Mouse (Mus musculus) limb, embryonic 11.5 days (tissue): ENCODE data around the gene Map3k6. TPM values are rescaled to one million over a fixed set of nuclear protein-coding genes. Genes with fewer than 3 reads are reported as not detected.

Experiments
- ATAC-seq: fragments of 200-750 bp; cut with Nextera tagmentation; 2 replicates; pipeline ENCODE4 v1.8.0; 2017; ENCODE audit warnings: low read depth; ENCODE audit not compliant: insufficient number of reproducible peaks, low FRiP score, low TSS enrichment
- DNase-seq: peaks from one replicate; pipeline ENCODE4 v3.0.0-alpha.2; 2015; ENCODE audit warnings: low spot score
- H3K27ac ChIP-seq: fragments of 300-500 bp; sonication (generic); replicated peaks from 2 replicates; pipeline ENCODE4 v1.5.1; 2014; ENCODE audit warnings: low read depth, mild to moderate bottlenecking, low read length
- H3K27me3 ChIP-seq: fragments of 300-500 bp; sonication (generic); 2 replicates; pipeline ENCODE4 v1.6.1; 2014; ENCODE audit warnings: mild to moderate bottlenecking, low read length, mixed read lengths; ENCODE audit not compliant: control insufficient read depth, insufficient read depth
- H3K36me3 ChIP-seq: fragments of 300-500 bp; sonication (generic); 2 replicates; pipeline ENCODE4 v1.6.1; 2014; ENCODE audit warnings: mild to moderate bottlenecking, low read length, moderate library complexity, mixed read lengths; ENCODE audit not compliant: control insufficient read depth, insufficient read depth
- H3K4me1 ChIP-seq: fragments of 300-500 bp; sonication (generic); 2 replicates; pipeline ENCODE4 v1.6.1; 2014; ENCODE audit warnings: low read length, mixed read lengths; ENCODE audit not compliant: control insufficient read depth, insufficient read depth
- H3K4me2 ChIP-seq: fragments of 300-500 bp; sonication (generic); 2 replicates; pipeline ENCODE4 v1.6.1; 2014; ENCODE audit warnings: low read depth, mild to moderate bottlenecking, moderate library complexity; ENCODE audit not compliant: severe bottlenecking
- H3K4me3 ChIP-seq: fragments of 300-500 bp; sonication (generic); 2 replicates; pipeline ENCODE4 v1.5.1; 2014; ENCODE audit warnings: low read depth, low read length
- H3K9ac ChIP-seq: fragments of 300-500 bp; sonication (generic); 2 replicates; pipeline ENCODE4 v1.6.1; 2014; ENCODE audit warnings: mild to moderate bottlenecking, low read length
- H3K9me3 ChIP-seq: fragments of 300-500 bp; sonication (generic); 2 replicates; pipeline ENCODE4 v1.6.1; 2016; ENCODE audit warnings: low read length; ENCODE audit not compliant: control insufficient read depth
- WGBS: fragments of 180-500 bp; shearing (Covaris S2); extraction: QIAGEN DNeasy Blood & Tissue Kit; methylation state at CpG from one replicate; pipeline ENCODE4 v1.1.7; 2014; 5-methylcytosine and 5-hydroxymethylcytosine counted together
- polyA plus RNA-seq: library from polyadenylated mRNA; unstranded; fragments of >200 nt; fragmentation: Nextera tagmentation; extraction: Ambion mirVana; gene quantifications from 2 replicates; pipeline ENCODE4 v1.2.1, GENCODE M21; 2014

Map3k6 gene
- polyA plus RNA-seq, 1 experiment from 2014 or later = 1.7 TPM

DNA sequence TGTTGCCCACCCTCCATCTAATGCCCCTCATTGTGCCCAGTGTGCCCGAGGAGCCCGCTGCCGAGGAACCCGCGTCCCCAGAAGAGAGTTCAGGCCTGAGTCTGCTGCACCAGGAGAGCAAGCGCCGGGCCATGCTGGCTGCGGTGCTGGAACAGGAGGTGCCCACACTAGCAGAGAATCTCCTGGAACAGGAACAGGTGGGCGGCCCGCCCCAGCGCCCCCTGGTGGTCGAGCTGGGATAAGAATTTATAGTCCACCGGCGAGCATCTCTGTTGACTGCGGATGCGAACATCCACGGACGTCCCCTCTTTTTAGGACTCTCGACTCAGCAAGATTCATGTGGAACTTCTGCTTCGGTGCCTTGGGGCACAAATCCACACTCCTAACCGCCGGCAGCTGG is 10.0 kb downstream of the Map3k6 start:
- WGBS = 2% methylated on average over 22 of the region's 22 CpGs
- Histone ChIP-seq H3K27me3 (peaks cover 48% of the 10 kb centered on the region), H3K4me2 (peak overlapping the region; percentile 51), H3K36me3 (no peaks in the 10 kb centered on the region; the same call in 1 of the 2 replicates), H3K27ac (no peak overlapping the region), H3K9ac (peak overlapping the region; percentile 40; the same call in 1 of the 2 replicates), H3K4me3 (peak overlapping the region; percentile 35), H3K4me1 (peaks cover 8% of the 10 kb centered on the region), H3K9me3 (no peaks in the 10 kb centered on the region)
- no peak for ATAC-seq
- DNase-seq = peak; percentile 92

DNA sequence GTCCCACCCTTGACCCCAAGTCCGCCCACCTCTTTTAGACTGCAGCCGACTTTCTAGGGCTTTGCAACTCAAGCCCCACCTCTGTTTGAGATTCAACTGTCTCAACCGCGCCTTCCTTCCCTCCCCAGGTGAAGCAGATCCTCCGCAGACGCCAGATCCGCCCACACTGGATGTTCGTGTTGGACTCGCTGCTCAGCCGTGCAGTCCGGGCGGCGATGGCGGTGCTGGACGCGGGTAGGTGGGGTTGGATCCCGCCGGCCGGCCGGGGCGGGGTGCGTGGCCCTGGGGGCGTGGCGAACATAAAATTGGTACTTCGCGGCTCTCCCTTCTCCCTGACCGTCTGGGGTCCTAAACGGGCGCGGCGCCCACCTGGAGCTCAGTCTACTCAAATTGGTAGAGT is 10.6 kb downstream of the Map3k6 start:
- WGBS = 1% methylated on average over 31 of the region's 31 CpGs

DNA sequence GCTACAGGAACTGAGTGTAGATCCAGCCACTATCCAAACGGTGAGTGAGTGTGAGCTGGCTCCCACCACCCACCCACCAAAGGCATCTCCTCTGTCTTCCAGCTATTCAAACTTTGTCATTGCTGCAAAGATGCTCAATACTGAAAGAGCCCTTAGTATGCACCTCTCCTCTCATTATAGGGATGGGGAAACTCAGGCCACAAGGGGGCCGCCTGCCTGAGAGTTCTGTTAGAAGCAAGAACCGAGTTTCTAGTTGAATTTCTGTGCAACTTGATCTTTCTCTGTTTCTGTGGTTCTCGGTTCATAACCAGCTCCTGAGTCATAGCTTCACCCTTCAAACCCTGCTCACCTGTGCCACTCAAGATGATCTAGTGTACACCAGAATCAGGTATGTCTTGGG is 11.5 kb downstream of the Map3k6 start:
- peaks cover 47% of the 10 kb centered on the region for H3K27me3 ChIP-seq
- ATAC-seq (no peak), DNase-seq (peak; percentile 45)
- H3K9me3 ChIP-seq = no peaks in the 10 kb centered on the region
- H3K4me3 ChIP-seq = no peak overlapping the region
- 28% methylated on average over 4 of the region's 4 CpGs for WGBS
- no peak overlapping the region for H3K4me2 ChIP-seq
- no peaks in the 10 kb centered on the region; the same call in 1 of the 2 replicates for H3K36me3 ChIP-seq
- peaks cover 5% of the 10 kb centered on the region for H3K4me1 ChIP-seq
- no peak overlapping the region for H3K27ac ChIP-seq
- H3K9ac ChIP-seq = no peak overlapping the region

More for the DNA sequence above, 10.6 kb downstream of the Map3k6 start:
- H3K4me3 ChIP-seq = peak overlapping the region; percentile 35
- peak overlapping the region; percentile 40 for H3K9ac ChIP-seq
- peaks cover 51% of the 10 kb centered on the region for H3K27me3 ChIP-seq
- no peaks in the 10 kb centered on the region; the same call in 1 of the 2 replicates for H3K36me3 ChIP-seq
- DNase-seq (peak; percentile 61), ATAC-seq (no peak)
- no peak overlapping the region for H3K27ac ChIP-seq
- peak overlapping the region; percentile 51 for H3K4me2 ChIP-seq
- peaks cover 8% of the 10 kb centered on the region for H3K4me1 ChIP-seq
- H3K9me3 ChIP-seq = no peaks in the 10 kb centered on the region

DNA sequence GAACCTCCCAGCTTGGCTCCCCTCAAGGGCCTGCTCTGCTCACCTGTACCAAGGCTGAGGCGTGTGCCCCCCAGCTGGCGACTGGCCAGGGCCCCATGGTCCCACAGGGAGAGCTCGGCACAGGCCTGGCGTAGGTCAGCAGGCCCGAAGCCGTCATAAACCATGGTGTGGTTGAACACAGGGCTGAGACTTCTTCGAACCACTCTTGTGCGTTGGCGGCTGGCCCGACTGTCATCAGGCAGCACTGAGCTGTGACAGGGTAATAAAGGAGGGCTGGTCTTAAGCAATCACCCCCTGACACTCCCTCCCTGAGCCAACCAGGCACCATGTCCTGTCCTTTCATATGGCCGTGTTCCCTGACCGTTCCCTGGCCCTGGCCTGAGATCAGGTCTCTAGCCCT is 12.8 kb downstream of the Map3k6 start:
- ATAC-seq = no peak
- 57% methylated on average over 12 of the region's 12 CpGs for WGBS

DNA sequence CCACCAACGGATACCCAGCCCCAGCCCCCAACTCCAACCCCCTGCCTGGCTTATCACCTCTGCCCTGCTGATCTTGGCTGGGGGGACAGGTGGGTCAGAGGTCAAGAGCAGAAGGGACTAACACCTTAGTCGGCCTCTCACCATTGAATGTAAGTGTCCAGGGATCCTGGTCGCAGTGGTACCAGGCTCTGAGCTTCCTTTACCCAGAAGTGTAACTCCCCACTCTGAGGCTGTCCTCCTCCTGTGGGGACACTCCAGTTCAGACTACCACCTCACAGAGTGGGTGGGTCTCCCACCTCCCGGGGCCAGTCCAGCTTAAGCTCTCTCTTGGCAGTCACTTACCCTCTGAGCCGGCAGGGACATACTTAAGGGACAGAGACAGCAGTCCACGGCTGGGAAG is 14.8 kb downstream of the Map3k6 start:
- Histone ChIP-seq H3K36me3 (no peaks in the 10 kb centered on the region; the same call in 1 of the 2 replicates), H3K27me3 (peaks cover 30% of the 10 kb centered on the region), H3K4me3 (no peak overlapping the region), H3K4me1 (0 out of 2 replicates have a peak, but pooled peaks cover 2% of the 10 kb centered on the region), H3K27ac (no peak overlapping the region), H3K9ac (no peak overlapping the region), H3K4me2 (no peak overlapping the region), H3K9me3 (no peaks in the 10 kb centered on the region)
- ATAC-seq (no peak), DNase-seq (no peak)
- WGBS = 65% methylated on average over 6 of the region's 6 CpGs

More for the DNA sequence above, 12.8 kb downstream of the Map3k6 start:
- H3K36me3 ChIP-seq = no peaks in the 10 kb centered on the region; the same call in 1 of the 2 replicates
- no peak overlapping the region for H3K4me2 ChIP-seq
- no peak overlapping the region for H3K4me3 ChIP-seq
- 0 out of 2 replicates have a peak, but pooled peaks cover 2% of the 10 kb centered on the region for H3K4me1 ChIP-seq
- peaks cover 41% of the 10 kb centered on the region for H3K27me3 ChIP-seq
- H3K9ac ChIP-seq = no peak overlapping the region
- DNase-seq = no peak
- no peak overlapping the region for H3K27ac ChIP-seq
- H3K9me3 ChIP-seq = no peaks in the 10 kb centered on the region

DNA sequence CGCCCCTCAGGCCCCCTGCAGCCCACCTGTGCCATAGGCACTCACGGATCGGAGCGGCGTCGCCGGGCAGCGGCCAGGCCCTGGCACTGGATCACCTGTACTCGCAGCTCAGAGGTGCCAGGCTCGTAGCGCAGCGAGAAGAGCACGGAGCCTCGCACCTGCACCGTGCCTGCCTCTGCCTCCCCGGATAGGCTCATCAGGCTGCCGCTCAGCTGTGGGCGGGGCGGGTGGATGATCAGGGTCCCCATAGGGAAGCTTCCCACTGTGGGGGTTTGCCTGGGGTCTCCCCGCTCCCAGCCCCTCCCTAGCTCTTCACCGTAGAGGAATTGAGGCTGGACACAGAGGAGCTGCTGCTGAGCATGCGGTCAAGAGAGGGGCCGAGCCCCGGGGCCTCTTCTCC is 16.2 kb downstream of the Map3k6 start:
- Histone ChIP-seq H3K9me3 (no peaks in the 10 kb centered on the region), H3K27me3 (peaks cover 18% of the 10 kb centered on the region), H3K36me3 (no peaks in the 10 kb centered on the region), H3K4me1 (peaks cover 3% of the 10 kb centered on the region; the same call in 1 of the 2 replicates), H3K9ac (no peak overlapping the region), H3K4me3 (no peak overlapping the region), H3K27ac (no peak overlapping the region), H3K4me2 (no peak overlapping the region)
- 13% methylated on average over 24 of the region's 24 CpGs for WGBS
- DNase-seq (no peak), ATAC-seq (no peak)

DNA sequence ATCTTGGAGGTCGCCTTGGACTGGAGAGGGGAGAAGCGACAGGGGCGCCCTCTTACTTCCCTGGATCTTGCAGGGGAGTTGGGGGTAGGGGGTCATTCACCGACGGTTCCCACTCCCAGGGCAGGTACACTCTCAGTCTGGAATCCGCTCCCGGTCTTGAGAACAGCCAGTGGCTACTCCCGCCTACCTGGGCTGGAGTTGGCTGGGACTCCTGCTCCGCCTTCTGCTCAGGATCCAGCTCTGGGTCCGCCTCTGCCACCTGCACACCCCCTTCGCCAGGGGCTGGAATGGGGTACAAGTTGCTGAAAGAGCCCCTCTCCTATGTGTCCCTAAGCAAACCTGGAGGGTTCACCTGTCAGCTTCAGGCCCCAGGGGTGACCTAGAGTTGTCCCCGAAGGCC is 16.6 kb downstream of the Map3k6 start:
- no peak overlapping the region for H3K9ac ChIP-seq
- H3K36me3 ChIP-seq = no peaks in the 10 kb centered on the region
- no peaks in the 10 kb centered on the region for H3K9me3 ChIP-seq
- 23% methylated on average over 11 of the region's 12 CpGs for WGBS
- ATAC-seq (no peak), DNase-seq (no peak)
- peaks cover 6% of the 10 kb centered on the region; the same call in 1 of the 2 replicates for H3K4me1 ChIP-seq
- no peak overlapping the region for H3K4me3 ChIP-seq
- no peak overlapping the region for H3K4me2 ChIP-seq
- peaks cover 14% of the 10 kb centered on the region for H3K27me3 ChIP-seq
- H3K27ac ChIP-seq = no peak overlapping the region

DNA sequence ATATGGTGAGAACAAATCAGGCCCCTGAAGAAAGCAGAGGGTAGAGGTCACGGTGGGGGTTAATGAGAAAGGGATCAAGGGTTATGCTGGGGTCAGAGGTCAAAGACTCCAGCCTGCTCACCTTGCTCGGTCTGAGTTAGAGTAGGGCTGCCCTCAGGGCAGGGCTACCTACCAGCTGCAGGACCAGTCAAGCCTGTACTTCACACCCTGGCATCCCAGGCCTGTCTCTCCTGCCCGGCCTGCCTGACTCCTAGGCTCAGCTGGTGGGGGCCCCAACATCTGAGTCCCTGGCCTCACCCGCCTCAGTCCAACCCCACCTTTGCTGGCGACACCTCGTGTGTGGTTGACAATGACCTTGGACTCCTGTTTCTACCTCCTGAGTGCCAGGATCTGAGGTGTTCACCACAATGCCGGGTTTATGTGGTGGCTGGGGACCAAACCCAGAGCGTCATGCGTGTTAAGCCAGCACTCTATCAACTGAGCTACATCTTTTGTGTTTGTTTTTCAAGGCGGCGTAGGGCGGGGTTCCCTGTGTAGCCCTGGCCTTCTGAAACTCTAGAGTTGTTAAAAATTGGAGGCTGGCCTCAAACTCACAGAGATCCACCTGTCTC is 17.3 kb downstream of the Map3k6 start:
- Histone ChIP-seq H3K36me3 (no peaks in the 10 kb centered on the region), H3K9ac (no peak overlapping the region), H3K27ac (no peak overlapping the region), H3K27me3 (peaks cover 8% of the 10 kb centered on the region; the same call in 1 of the 2 replicates), H3K4me2 (no peak overlapping the region), H3K9me3 (no peaks in the 10 kb centered on the region), H3K4me3 (no peak overlapping the region), H3K4me1 (peaks cover 6% of the 10 kb centered on the region; the same call in 1 of the 2 replicates)
- ATAC-seq = no peak
- DNase-seq = no peak
- 68% methylated on average over 12 of the region's 12 CpGs for WGBS
